Mouse (Mus musculus): ENCODE measurements around the gene Cys1.

- TF ChIP-seq CTCF (IDR thresholded peaks at IDR 0.05; ENCODE audit: low read depth) (no peak), EP300 (IDR thresholded peaks at IDR 0.05; ENCODE audit: low read depth) (no peak)
Observed at GRCm38 (mm10) chr12:24709409-24709808, 27.8 kb upstream of the Cys1 start.

Measured in heart, postnatal 0 days (tissue).